Mouse (Mus musculus): ENCODE measurements around the gene Dhx38.

GRCm38 (mm10) chr8:109584293-109584692 lies 18.6 kb upstream of the Dhx38 start:
- no peak for TF ChIP-seq POLR2A (IDR thresholded peaks at IDR 0.05; ENCODE audit: insufficient read depth, low read length)
- TF ChIP-seq CTCF (IDR thresholded peaks at IDR 0.05; ENCODE audit: low read depth, low read length), result no peak

Measured in ES-Bruce4 (cell line).